9 mouse cellular contexts compared by ENCODE assay signal in genomic region chr10:39371991-39372390, GRCm38 (mm10). TPM values are rescaled to one million over a fixed set of nuclear protein-coding genes. Genes with fewer than 3 reads are reported as not detected.
A peak's percentile ranks its signal among the peaks of the same experiment; 100 is the strongest.
DNase-seq lines count a peak whose midpoint lies in the region; ATAC-seq and TF ChIP-seq lines count a peak whose summit lies in the region.
"Had no signal": no experiment of that assay in that cellular context is flagged by ENCODE, and none has a peak within 500 bp of the region (broad histone marks: within the 10 kb centered on the region; RNA-seq: fewer than 3 reads in every experiment).

No protein-coding gene starts in this region.

- peak overlapping the region; percentile 4; the same call in 1 of the 2 replicates for H3K4me2 ChIP-seq in lung, embryonic 14.5 days
- H3K4me2 ChIP-seq in forebrain, postnatal 0 days (ENCODE audit: low read depth): peak overlapping the region; percentile 64
- peak overlapping the region; percentile 96 for H3K4me2 ChIP-seq in liver, embryonic 13.5 days
- 0 out of 2 replicates have a peak overlapping the region, but pooled peaks have one; percentile 69 for H3K4me2 ChIP-seq in stomach, embryonic 15.5 days

- peaks cover 3% of the 10 kb centered on the region; the same call in 1 of the 2 replicates for H3K4me1 ChIP-seq in lung, embryonic 14.5 days (ENCODE audit: insufficient read depth)
- peaks cover 29% of the 10 kb centered on the region for H3K4me1 ChIP-seq in forebrain, postnatal 0 days (ENCODE audit: insufficient read depth)
- peaks cover 72% of the 10 kb centered on the region for H3K4me1 ChIP-seq in liver, embryonic 13.5 days (replicated peaks)
- H3K4me1 ChIP-seq in stomach, embryonic 15.5 days: peaks cover 8% of the 10 kb centered on the region

- WGBS in lung, embryonic 14.5 days: 66% methylated on average over 5 of the region's 5 CpGs
- 70% methylated on average over 5 of the region's 5 CpGs for WGBS in forebrain, postnatal 0 days
- 30% methylated on average over 5 of the region's 5 CpGs for WGBS in liver, embryonic 13.5 days (ENCODE audit: insufficient replicate concordance)
- WGBS in stomach, embryonic 15.5 days: 68% methylated on average over 5 of the region's 5 CpGs

- H3K36me3 ChIP-seq in lung, embryonic 14.5 days (ENCODE audit: insufficient read depth): no peaks in the 10 kb centered on the region
- H3K36me3 ChIP-seq in forebrain, postnatal 0 days (ENCODE audit: insufficient read depth): no peaks in the 10 kb centered on the region
- H3K36me3 ChIP-seq in liver, embryonic 13.5 days: no peaks in the 10 kb centered on the region
- no peaks in the 10 kb centered on the region for H3K36me3 ChIP-seq in stomach, embryonic 15.5 days

- H3K27me3 ChIP-seq in lung, embryonic 14.5 days (ENCODE audit: insufficient read depth, low read length): no peaks in the 10 kb centered on the region
- H3K27me3 ChIP-seq in forebrain, postnatal 0 days (ENCODE audit: insufficient read depth, low read length): no peaks in the 10 kb centered on the region
- no peaks in the 10 kb centered on the region for H3K27me3 ChIP-seq in liver, embryonic 13.5 days
- no peaks in the 10 kb centered on the region for H3K27me3 ChIP-seq in stomach, embryonic 15.5 days (replicated peaks)

- H3K27ac ChIP-seq in lung, embryonic 14.5 days (ENCODE audit: low read depth): no peak overlapping the region
- no peak overlapping the region for H3K27ac ChIP-seq in forebrain, postnatal 0 days (ENCODE audit: low read depth, low read length)
- no peak overlapping the region for H3K27ac ChIP-seq in liver, embryonic 13.5 days
- no peak overlapping the region for H3K27ac ChIP-seq in stomach, embryonic 15.5 days

- no peak overlapping the region for H3K4me3 ChIP-seq in lung, embryonic 14.5 days (ENCODE audit: low read depth, low read length)
- peak overlapping the region; percentile 11; the same call in 1 of the 2 replicates for H3K4me3 ChIP-seq in forebrain, postnatal 0 days (ENCODE audit: low read depth, low read length)
- H3K4me3 ChIP-seq in liver, embryonic 13.5 days (replicated peaks): peak overlapping the region; percentile 85; the same call in 1 of the 2 replicates
- no peak overlapping the region for H3K4me3 ChIP-seq in stomach, embryonic 15.5 days (replicated peaks)

- TF ChIP-seq CTCF in lung, embryonic 14.5 days (IDR thresholded peaks at IDR 0.05; ENCODE audit: low read depth): no peak
- TF ChIP-seq CTCF in forebrain, postnatal 0 days (IDR thresholded peaks at IDR 0.05; ENCODE audit: low read depth): no peak

- H3K9ac ChIP-seq in lung, embryonic 14.5 days: no peak overlapping the region
- no peak overlapping the region for H3K9ac ChIP-seq in forebrain, postnatal 0 days
- 0 out of 2 replicates have a peak overlapping the region, but pooled peaks have one; percentile 87 for H3K9ac ChIP-seq in liver, embryonic 13.5 days
- no peak overlapping the region for H3K9ac ChIP-seq in stomach, embryonic 15.5 days

- DNase-seq in lung, embryonic 14.5 days: no peak
- no peak for DNase-seq in lung, adult 18-20 months
- DNase-seq in forebrain, postnatal 0 days: no peak
- DNase-seq in liver, embryonic 13.5 days: no peak
- no peak for DNase-seq in right cerebral cortex, adult 18-20 months
- no peak for DNase-seq in adrenal gland, postnatal 10 days
- DNase-seq: kidney, postnatal 10 days; lung, adult 2 months had no signal

- no peak for ATAC-seq in lung, embryonic 14.5 days (ENCODE audit: insufficient read depth)
- ATAC-seq in forebrain, postnatal 0 days: no peak
- ATAC-seq in liver, embryonic 13.5 days (ENCODE audit: low read depth): no peak
- no peak for ATAC-seq in stomach, embryonic 15.5 days (ENCODE audit: insufficient read depth, low FRiP score, low read depth)

- H3K9me3 ChIP-seq in lung, embryonic 14.5 days (ENCODE audit: low read depth, low read length): no peaks in the 10 kb centered on the region
- H3K9me3 ChIP-seq in forebrain, postnatal 0 days (ENCODE audit: low read length): no peaks in the 10 kb centered on the region
- no peaks in the 10 kb centered on the region for H3K9me3 ChIP-seq in liver, embryonic 13.5 days (replicated peaks)
- no peaks in the 10 kb centered on the region for H3K9me3 ChIP-seq in stomach, embryonic 15.5 days

RNA-seq across cellular contexts. Expression of gene Fyn, which starts 3.3 kb away (rescaled TPM):
- 27.8 and 30.3 TPM in 2 replicates for polyA plus RNA-seq in lung, embryonic 14.5 days (2014; fragmentation: Nextera tagmentation; extraction: Ambion mirVana)
- 147 and 155 TPM in 2 replicates for total RNA-seq in forebrain, postnatal 0 days (2014; rRNA removed)
- 75.1 and 85.8 TPM in 2 replicates for polyA plus RNA-seq in forebrain, postnatal 0 days (2015; fragmentation: Nextera tagmentation; extraction: Ambion mirVana)
- 6.5 and 7.6 TPM in 2 replicates for polyA plus RNA-seq in liver, embryonic 13.5 days (2015; fragmentation: Nextera tagmentation; extraction: Ambion mirVana)
- polyA plus RNA-seq in stomach, embryonic 15.5 days (2015; fragmentation: Nextera tagmentation; extraction: Ambion mirVana): 22.1 and 27.7 TPM in 2 replicates
- 10 to 100 TPM; 46.6 to 48.6 TPM for total RNA-seq in adrenal gland, postnatal 10 days (2021)

Comparison
In these comparisons a context has a peak if more than half of its experiments do, and no peak if none do; other contexts are left out.
1. H3K4me2 ChIP-seq: peak in every context shown above with its lines; median percentile 96 in liver, embryonic 13.5 days; 69 in stomach, embryonic 15.5 days; 64 in forebrain, postnatal 0 days; 4 in lung, embryonic 14.5 days.
2. H3K4me3 ChIP-seq: peak in forebrain, postnatal 0 days (single experiment) and liver, embryonic 13.5 days (single experiment); none in lung, embryonic 14.5 days (single experiment) and stomach, embryonic 15.5 days (single experiment).